Mouse (Mus musculus) heart, postnatal 36 days (tissue): ENCODE measurements around the gene Ssh1. TPM values are rescaled to one million over a fixed set of nuclear protein-coding genes. Genes with fewer than 3 reads are reported as not detected.

Experiments used
- DNase-seq, 2 experiments: peaks; one replicate each; pipeline ENCODE4 v3.0.0; 2021 to 2022
- intact Hi-C: fragments of 180-260 bp; cut with DNase I; formaldehyde crosslinking; loops from one replicate; pipeline ENCODE4 v1.15.1; 2025
- total RNA-seq, 2 experiments: library from RNA; stranded (reverse); gene quantifications; 2 replicates each; pipeline ENCODE4 v1.2.3; 2021

Ssh1 gene
- total RNA-seq, 2 experiments from 2014 or later = 14.7 to 15.7 TPM

GRCm38 (mm10) chr5:113972589-113973515 is 20.8 kb downstream of the Ssh1 start:
- peak in 1 of 2 experiments; percentile 40 for DNase-seq
- intact Hi-C loops = loop anchor here (10.0 kb wide), 1 partner anchor 402 kb away; no protein-coding TSS in a partner anchor

DNA sequence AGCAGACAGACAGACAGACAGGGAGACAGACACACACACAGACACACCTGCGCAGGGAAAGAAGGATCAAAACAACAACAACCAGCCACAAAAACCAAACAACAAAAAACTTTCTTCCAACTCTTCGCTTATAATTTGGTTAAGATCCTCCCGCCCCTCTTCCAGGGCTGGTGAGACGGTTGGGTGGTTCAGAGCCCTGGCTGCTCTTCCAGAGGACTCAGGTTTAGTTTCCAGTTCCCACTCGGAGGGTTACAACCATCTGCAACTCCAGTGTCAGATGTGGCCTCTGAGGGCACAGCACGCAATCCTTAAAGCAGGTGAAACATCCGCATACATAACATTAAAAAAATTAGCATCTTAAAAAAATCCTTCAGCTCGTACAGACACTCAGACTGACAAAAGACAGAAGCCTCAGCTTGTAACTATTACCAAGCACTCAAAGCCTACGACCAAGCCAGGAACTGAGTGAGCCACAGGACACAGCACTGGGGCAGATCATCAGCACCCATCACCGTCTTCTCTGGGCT is 22.2 kb downstream of the Ssh1 start:
- no peak for DNase-seq
- intact Hi-C loops = loop anchor here (10.0 kb wide), 1 partner anchor 403 kb away; no protein-coding TSS in a partner anchor

- intact Hi-C loops = loop anchor here (2.0 kb wide), 1 partner anchor 22 kb away; no protein-coding TSS in a partner anchor
- DNase-seq = peak; percentile 46 to 51
Measured at GRCm38 (mm10) chr5:113968371-113968770, 25.3 kb downstream of the Ssh1 start.

DNA sequence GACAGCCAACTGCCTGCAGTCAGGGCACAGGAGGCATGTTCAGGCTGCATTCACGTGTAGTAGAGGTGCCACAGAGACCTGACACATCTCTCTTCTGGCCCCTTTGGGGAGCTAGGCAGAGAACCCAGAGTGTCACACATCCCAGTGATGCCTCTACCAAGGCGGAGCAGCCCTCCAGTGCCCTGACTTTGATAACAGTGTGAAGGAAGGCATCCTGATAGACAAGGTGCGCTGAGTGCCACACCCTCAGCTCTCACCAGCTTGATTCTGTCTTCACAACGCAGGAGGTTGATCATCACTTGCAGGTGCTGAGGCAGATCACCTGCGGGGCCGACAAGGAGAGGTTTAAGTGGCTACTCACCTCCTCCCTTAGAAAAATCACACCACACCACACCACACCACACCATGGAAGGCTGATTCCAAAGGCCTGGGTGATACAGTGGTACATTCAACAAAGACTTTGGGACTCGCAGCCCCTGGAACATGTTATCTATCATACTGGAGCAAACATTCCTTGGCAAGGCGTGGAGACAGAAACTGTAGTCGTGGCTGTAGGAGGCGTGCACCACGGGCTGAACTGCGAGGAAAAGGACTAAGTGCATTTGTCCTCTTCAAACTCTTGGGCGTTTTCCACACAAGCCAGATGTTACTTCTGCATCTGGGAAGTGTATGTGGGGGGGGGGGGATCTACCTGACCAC is 27.1 kb downstream of the Ssh1 start:
- intact Hi-C loops = no loop called here
- DNase-seq = no peak

GRCm38 (mm10) chr5:113965659-113966185 is 28.0 kb downstream of the Ssh1 start:
- intact Hi-C loops = no loop called here

DNA sequence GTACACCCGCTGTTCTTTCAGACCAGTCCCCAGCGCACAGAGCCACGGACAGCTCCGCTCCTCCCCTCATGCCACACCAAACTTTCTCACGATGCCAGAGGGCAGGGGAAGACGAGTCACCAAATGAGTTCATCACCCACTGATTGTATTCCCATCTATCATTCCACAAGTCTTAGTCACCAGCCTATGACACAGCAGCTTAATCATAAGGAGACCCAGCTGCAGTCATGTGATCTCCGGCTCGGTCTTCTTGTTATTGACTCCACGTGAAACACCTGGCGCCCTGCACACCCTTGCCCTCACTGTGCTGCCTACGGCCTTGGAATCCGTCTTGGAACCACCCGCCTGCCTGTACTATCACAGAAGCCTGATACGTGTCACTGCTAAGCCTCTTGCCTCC is 28.7 kb downstream of the Ssh1 start:
- no peak for DNase-seq
- intact Hi-C loops = no loop called here

More at GRCm38 (mm10) chr5:113965659-113966185, 28.0 kb downstream of the Ssh1 start:
- no peak for DNase-seq

DNA sequence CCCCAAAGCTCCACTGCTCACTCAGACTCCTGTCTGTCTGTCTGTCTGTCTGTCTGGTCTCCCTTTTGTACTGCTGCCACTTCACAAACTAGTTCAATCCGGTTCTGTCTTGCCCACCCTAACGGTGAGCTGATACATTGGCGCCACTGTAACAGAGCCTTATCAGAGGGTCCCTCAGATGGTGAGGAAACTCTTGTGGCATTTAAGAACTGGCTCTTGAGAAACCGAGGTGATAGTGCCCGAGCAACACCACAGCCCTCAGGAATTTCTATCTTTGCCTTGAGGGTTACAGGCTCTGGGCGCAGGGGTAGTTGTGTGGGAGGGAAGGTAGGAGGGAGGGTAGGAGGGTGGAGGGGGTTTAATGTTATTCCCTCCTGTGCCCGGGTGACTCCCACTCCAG is 31.9 kb downstream of the Ssh1 start:
- no peak for DNase-seq
- intact Hi-C loops = no loop called here

DNA sequence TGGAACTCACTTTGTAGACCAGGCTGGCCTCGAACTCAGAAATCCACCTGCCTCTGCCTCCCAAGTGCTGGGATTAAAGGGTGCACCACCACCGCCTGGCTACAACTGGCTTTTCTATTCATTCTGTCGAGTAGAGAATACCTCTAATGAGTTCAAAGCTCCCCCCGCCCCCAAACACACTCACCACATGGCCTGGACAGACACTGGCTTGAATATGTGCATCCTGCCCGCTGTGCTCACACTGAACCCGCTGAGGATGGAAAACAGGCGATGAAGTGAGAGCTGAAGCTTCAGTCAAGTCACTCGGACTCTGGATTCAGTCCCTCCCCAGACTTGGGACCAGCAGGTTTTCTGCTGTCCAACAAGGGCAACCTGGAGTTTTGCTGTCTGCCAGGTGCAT is 33.3 kb downstream of the Ssh1 start:
- no peak for DNase-seq
- intact Hi-C loops = no loop called here

DNA sequence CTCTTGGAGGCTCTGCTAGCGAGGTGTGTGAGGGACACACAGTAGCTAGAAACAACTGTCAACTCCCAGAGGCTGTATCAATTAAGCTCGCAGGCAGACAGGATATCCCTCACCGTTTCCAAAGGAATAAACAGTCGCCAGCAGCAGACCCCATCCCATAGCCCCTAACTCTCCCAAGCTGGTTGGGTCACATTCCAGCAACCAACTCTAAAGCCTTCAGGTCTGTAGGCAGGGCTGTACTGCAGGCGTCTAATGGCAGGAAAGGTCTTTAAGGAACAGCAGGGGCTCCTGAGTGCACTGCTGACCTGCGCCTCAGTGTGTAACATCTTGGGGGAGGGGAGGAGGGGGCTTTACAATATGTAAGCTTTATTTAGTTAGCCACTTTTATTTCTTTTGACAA is 34.7 kb downstream of the Ssh1 start:
- intact Hi-C loops = no loop called here
- DNase-seq = no peak

- intact Hi-C loops = loop anchor here (1.0 to 2.0 kb wide), 3 partner anchors 18 to 89 kb away; no protein-coding TSS in a partner anchor
- DNase-seq = peak; percentile 88 to 98
Measured at GRCm38 (mm10) chr5:113956510-113956909, 37.2 kb downstream of the Ssh1 start.

- intact Hi-C loops = loop anchor here (1.0 to 2.0 kb wide), 5 partner anchors 19 to 90 kb away; partner anchors contain the start of gene Coro1c
- DNase-seq = no peak
Measured at GRCm38 (mm10) chr5:113955691-113956090, 38.0 kb downstream of the Ssh1 start.

DNA sequence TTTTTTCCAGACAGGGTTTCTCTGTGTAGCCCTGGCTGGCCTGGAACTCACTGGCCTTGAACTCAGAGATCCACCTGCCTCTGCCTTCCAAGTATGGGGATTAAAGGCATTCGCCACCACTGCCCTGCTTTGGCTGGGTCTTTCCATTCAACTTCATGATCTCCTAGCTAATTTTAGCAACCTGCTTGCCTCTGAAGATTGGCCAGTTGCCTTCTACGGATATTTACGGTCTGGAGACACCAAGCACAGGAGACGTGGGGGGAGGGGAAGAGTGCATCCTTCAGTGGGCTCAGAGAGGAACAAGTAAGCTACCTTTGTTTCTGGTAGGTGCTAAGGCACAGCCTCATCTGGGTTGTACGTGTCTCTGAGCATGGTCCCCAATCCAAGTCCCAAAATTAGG is 38.4 kb downstream of the Ssh1 start:
- intact Hi-C loops = loop anchor here (2.0 kb wide), 2 partner anchors 24 to 46 kb away; partner anchors contain the start of gene Coro1c
- DNase-seq = no peak

DNA sequence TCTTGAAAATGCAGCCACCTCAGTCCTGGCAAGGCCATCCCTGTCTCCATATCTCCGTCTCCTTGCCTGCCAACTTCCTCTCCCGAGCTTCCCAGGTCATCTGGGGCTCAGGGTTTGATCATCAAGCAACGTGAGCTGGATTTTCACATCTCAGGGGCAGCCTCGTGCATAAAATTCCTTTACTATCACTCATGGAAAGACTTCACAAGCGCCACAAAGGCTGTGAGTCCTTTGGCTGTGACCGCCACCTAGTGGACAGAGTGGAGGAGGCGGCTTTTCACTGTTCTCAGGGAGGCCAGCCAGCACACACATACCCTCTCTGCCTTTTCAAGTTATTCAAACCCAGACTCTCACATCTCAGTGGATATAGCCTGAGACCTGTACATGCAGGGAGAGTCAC is 39.3 kb downstream of the Ssh1 start:
- intact Hi-C loops = loop anchor here (1.0 to 2.0 kb wide), 4 partner anchors 24 to 181 kb away; partner anchors contain the start of gene Coro1c
- peak; percentile 89 to 90 for DNase-seq

DNA sequence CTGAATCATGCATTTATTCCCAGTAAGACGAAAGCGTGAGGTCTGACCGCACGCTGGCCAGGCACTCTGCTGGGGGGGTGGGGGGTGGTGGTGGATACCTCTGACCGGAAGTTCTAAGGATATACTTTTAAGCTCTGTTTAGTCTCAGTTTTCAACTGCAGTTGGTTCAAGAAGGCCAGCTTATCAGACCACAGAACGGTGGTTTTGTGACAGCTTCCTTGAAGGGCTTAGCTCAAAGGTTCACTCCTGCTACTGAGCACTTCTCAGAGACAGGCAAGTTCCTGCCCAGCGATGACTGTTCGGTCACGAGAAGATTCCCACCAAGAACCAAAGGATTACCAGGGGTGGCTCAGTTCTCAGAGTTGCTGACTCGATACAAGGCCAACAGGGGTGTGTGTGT is 41.2 kb downstream of the Ssh1 start:
- no peak for DNase-seq
- intact Hi-C loops = no loop called here

GRCm38 (mm10) chr5:113951693-113952071 is 42.0 kb downstream of the Ssh1 start:
- DNase-seq = no peak
- intact Hi-C loops = no loop called here

GRCm38 (mm10) chr5:113950786-113951692 is 42.7 kb downstream of the Ssh1 start:
- intact Hi-C loops = no loop called here
- no peak for DNase-seq

DNA sequence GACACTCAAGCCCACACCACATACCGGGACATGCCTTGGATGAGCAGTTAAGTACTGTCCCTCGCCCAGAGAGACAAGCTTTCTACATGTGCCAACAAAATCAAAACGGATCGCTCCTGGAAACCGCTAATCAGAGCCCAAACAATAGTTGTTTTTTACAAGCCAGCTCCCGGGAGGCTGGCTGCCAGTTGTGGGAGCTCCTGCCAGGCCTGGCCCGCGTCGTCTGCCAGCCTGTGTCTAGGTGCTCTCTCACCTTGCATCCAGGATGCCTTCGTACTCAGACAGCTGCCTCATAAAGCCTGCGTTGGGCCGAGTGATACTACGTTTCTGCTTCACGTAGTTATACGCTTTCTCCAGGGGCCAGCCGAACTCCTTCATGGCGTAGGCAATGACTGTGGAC is 43.6 kb downstream of the Ssh1 start:
- no peak for DNase-seq
- intact Hi-C loops = no loop called here

GRCm38 (mm10) chr5:113947280-113947679 is 46.4 kb downstream of the Ssh1 start:
- no peak for DNase-seq
- intact Hi-C loops = no loop called here

DNA sequence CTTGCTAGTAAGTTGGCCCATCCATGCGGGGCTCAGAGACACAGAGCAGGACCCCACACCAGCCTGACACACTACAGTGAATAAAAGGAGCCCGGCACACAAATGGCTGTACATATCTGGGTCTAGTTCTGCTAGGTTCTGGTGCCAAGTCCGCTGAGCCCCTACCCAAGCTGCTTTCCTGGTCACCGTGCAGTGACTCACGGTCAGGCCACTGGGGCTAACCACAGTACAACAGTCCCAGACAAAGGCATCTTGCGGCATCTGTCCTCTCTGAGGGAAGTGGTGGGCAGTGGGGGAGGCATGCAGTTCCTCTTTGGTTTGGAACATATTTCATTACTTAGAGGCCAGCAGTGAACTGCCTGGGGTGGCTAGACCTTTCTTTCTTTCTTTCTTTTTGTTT is 48.6 kb downstream of the Ssh1 start:
- no peak for DNase-seq

DNA sequence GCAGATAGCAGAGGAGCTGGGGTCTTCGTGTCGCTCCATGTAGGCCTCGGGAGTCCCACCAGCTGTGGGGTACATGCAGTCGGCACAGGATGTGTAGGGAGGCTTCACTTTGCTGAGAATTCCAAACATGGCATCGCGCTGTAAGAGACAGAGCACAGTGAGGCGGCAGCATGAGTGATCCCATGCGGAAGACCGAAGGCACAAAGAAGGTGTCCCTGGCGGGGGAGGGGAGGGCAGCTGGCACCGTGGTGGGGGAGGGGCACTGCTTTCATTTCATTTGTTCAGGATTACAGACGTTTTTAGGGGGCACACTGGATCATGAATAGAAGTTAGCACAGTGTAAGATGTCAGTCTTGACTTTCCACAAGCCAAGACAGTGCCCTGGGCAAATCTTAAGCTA is 50.4 kb downstream of the Ssh1 start:
- intact Hi-C loops = no loop called here
- no peak for DNase-seq

More for the DNA sequence above, 48.6 kb downstream of the Ssh1 start:
- intact Hi-C loops = no loop called here
